Mouse (Mus musculus) adrenal gland, adult 2 months (tissue): ENCODE measurements at regions not wholly inside any gene's neighbourhood (a gene's known extent, or its start where the extent isn't known, plus 50 kb on each side); places are given as distances from the start of the nearest gene placed in this dataset.

Experiments used
- DNase-seq: peaks from one replicate; pipeline ENCODE4 v3.0.0; 2021

GRCm38 (mm10) chr1:163557875-163558274 lies 154.4 kb upstream of the Gorab start:
- DNase-seq: no peak

GRCm38 (mm10) chr1:163555185-163555584 lies 151.7 kb upstream of the Gorab start:
- DNase-seq: no peak

GRCm38 (mm10) chr1:163538776-163539492 lies 135.5 kb upstream of the Gorab start:
- DNase-seq: no peak

- no peak for DNase-seq
Measured at GRCm38 (mm10) chr1:163530563-163530962, 127.1 kb upstream of the Gorab start.

GRCm38 (mm10) chr1:163517966-163518365 lies 114.5 kb upstream of the Gorab start:
- DNase-seq: no peak

DNA sequence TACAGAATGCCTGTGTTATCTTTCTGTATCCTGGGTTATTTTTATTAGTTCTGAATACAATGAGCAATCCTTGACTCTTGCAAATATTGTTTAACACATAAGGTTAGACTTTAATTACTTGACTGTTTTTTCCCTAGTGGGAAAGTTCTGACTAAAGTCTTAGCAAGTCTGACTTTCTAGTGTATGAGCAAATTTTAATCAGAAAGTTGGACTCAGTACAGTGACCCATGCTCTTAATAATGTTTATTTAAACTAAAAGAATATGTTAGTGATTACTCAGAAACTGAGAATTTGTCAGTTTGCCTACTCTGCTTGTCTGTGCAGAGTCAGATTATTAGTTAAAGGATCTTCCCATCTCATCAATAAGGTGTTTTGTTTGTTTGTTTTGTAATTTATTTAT lies 109.4 kb upstream of the Gorab start:
- DNase-seq: no peak

DNA sequence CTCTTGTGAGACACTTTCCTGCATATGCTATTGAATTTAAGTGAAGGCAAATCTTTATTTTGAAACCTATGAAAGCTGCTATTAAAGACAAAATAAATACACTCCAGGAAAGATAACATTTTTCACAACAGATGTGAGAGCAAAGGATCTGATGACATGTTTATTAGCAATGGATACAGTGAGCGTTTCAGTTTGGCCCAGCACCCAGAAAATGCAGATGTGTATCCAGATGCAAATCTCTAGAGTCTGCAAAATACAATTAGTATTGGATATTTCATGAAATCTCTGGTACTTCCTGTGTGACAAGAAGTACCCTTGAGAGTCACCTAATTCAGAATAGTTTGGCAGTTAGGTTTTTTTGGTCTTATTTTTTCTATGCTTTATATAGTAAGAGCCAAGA lies 108.5 kb upstream of the Gorab start:
- no peak for DNase-seq

GRCm38 (mm10) chr1:163505035-163505434 lies 101.6 kb upstream of the Gorab start:
- no peak for DNase-seq

DNA sequence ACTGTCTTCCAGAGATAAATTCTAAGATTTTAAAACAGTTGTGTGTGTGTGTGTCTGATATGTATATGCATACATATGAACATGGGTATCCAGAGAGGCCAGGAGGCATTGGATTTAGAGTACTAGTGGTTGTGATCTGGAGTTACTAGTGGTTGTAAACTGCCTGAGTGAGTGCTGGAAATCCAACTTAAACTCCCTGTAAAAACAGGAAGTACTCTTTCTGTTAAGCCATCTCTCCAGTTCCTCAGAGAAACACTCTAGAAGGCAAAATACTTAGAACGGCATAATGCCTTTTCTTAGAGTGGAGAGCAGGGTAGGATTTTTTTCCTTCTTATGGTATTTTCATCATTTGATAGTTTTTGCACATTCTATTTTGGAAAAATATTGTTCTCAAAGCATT lies 99.1 kb upstream of the Gorab start:
- DNase-seq: no peak

- no peak for DNase-seq
Measured at GRCm38 (mm10) chr1:163498398-163498958, 95.0 kb upstream of the Gorab start.

GRCm38 (mm10) chr1:163496416-163496815 lies 92.9 kb upstream of the Gorab start:
- no peak for DNase-seq

GRCm38 (mm10) chr1:163488532-163488931 lies 85.1 kb upstream of the Gorab start:
- no peak for DNase-seq

DNA sequence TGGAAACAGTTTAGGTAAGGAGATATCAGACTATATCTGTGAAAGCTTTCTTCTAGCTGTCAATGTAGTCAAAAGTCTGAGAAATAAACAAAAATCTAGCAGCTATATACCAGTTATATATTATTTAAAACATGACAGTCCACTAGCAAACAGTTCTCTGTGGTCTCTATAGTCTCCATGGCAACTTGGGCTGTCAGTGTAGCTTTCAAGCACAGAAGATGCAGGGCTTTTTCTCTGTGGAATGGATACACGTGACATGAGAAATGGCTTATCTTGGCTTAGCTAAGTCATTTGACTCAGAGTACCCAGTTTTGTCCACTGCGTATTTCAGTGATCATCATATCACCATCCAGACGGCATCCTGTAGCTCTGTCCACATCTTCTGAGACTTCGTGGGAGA lies 84.6 kb upstream of the Gorab start:
- no peak for DNase-seq

- no peak for DNase-seq
Measured at GRCm38 (mm10) chr1:163483098-163483497, 79.6 kb upstream of the Gorab start.

GRCm38 (mm10) chr1:163477478-163478167 lies 74.2 kb upstream of the Gorab start:
- DNase-seq: no peak

DNA sequence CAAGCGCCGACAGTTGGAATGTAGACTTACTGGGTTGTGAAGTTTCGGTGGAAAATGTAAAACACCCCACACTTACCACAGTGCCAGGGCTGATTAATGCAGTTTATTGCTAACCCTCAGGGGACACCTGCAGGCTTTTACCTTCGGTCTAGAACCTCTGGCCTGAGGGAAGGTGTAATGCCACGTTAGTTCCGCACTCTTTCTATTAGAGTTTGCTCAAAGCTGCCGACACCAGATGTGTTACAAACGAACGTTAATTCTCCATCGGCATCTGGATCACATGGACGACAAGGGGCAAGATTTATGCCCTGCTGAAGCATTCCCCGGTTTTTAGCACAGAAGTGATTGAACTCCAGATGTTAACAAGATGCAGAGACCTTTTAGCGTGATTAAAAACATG lies 57.7 kb upstream of the Gorab start:
- no peak for DNase-seq

DNA sequence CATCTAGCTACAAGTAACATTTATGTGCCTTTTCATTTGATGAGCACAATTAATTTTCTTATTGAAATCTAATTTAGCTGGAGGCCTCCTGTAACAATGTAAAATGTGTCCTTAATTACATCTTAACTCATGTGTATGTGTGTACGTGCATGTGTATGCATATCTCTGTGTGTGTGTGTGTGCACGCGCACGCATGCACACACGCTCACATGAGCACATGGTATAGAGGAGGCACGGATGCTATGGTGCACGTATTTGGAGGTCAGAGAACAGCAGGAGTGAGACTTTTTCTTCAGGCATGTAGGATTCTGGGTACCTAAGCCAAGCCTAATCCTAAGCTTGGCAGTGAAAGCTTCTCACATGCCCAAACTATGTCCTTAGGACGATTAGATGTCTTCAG lies 52.9 kb upstream of the Gorab start:
- no peak for DNase-seq
